Mouse (Mus musculus) embryonic facial prominence, embryonic 14.5 days (tissue): ENCODE measurements at regions not wholly inside any gene's neighbourhood (a gene's known extent, or its start where the extent isn't known, plus 50 kb on each side); places are given as distances from the start of the nearest gene placed in this dataset.

Source experiments
- ATAC-seq: fragments of 200-750 bp; cut with Nextera tagmentation; 2 replicates; pipeline ENCODE4 v1.8.0; 2017; ENCODE audit warnings: low read depth, moderate number of reproducible peaks, moderate TSS enrichment
- DNase-seq: peaks from one replicate; pipeline ENCODE4 v3.0.0-alpha.2; 2015; ENCODE audit warnings: low spot score
- H3K27ac ChIP-seq: fragments of 300-500 bp; sonication (generic); replicated peaks from 2 replicates; pipeline ENCODE4 v1.5.1; 2014; ENCODE audit warnings: low read depth, mild to moderate bottlenecking, low read length, moderate library complexity
- H3K27me3 ChIP-seq: fragments of 300-500 bp; sonication (generic); replicated peaks from 2 replicates; pipeline ENCODE4 v1.6.1; 2014; ENCODE audit warnings: low read length; ENCODE audit not compliant: control insufficient read depth, insufficient read depth
- H3K36me3 ChIP-seq: fragments of 300-500 bp; sonication (generic); 2 replicates; pipeline ENCODE4 v1.6.1; 2014; ENCODE audit warnings: low read length, mixed read lengths; ENCODE audit not compliant: control insufficient read depth, insufficient read depth
- H3K4me1 ChIP-seq: fragments of 300-500 bp; sonication (generic); 2 replicates; pipeline ENCODE4 v1.6.1; 2014; ENCODE audit warnings: antibody characterized with exemption, low read length; ENCODE audit not compliant: control insufficient read depth, insufficient read depth
- H3K4me2 ChIP-seq: fragments of 300-500 bp; sonication (generic); 2 replicates; pipeline ENCODE4 v1.6.1; 2014; ENCODE audit warnings: low read depth, mild to moderate bottlenecking, low read length, moderate library complexity, mixed read lengths
- H3K4me3 ChIP-seq: fragments of 300-500 bp; sonication (generic); 2 replicates; pipeline ENCODE4 v1.5.1; 2014; ENCODE audit warnings: low read depth, mild to moderate bottlenecking, low read length
- H3K9ac ChIP-seq: fragments of 300-500 bp; sonication (generic); 2 replicates; pipeline ENCODE4 v1.6.1; 2014; ENCODE audit warnings: low read depth, mild to moderate bottlenecking, low read length, moderate library complexity, mixed read lengths
- H3K9me3 ChIP-seq: fragments of 300-500 bp; sonication (generic); 2 replicates; pipeline ENCODE4 v1.6.1; 2016; ENCODE audit warnings: low read length; ENCODE audit not compliant: control insufficient read depth
- WGBS: fragments of 180-500 bp; shearing (Covaris S2); extraction: QIAGEN DNeasy Blood & Tissue Kit; methylation state at CpG from one replicate; pipeline ENCODE4 v1.1.7; 2014; 5-methylcytosine and 5-hydroxymethylcytosine counted together

GRCm38 (mm10) chr6:134343606-134343901 is 52.6 kb upstream of the Bcl2l14 start:
- Histone ChIP-seq H3K36me3 (no peaks in the 10 kb centered on the region), H3K27ac (no peak overlapping the region), H3K27me3 (no peaks in the 10 kb centered on the region), H3K4me2 (no peak overlapping the region), H3K4me1 (no peaks in the 10 kb centered on the region), H3K4me3 (no peak overlapping the region), H3K9me3 (no peaks in the 10 kb centered on the region), H3K9ac (no peak overlapping the region)
- DNase-seq, result no peak
- WGBS, result 89% methylated on average over 4 of the region's 4 CpGs
- no peak for ATAC-seq
